Comparison of ENCODE assay signal across 15 mouse cellular contexts in genomic region chr14:59548532-59548931, GRCm38 (mm10). TPM values are rescaled to one million over a fixed set of nuclear protein-coding genes. Genes with fewer than 3 reads are reported as not detected.
A peak's percentile ranks its signal among the peaks of the same experiment; 100 is the strongest.
DNase-seq lines count a peak whose midpoint lies in the region; ATAC-seq and TF ChIP-seq lines count a peak whose summit lies in the region.
"Had no signal": no experiment of that assay in that cellular context is flagged by ENCODE, and none has a peak within 500 bp of the region (broad histone marks: within the 10 kb centered on the region; RNA-seq: fewer than 3 reads in every experiment).

No protein-coding gene starts in this region.

- no peaks in the 10 kb centered on the region for H3K27me3 ChIP-seq in heart, embryonic 10.5 days (ENCODE audit: insufficient read depth, poor library complexity, severe bottlenecking)
- H3K27me3 ChIP-seq in lung, embryonic 14.5 days (ENCODE audit: insufficient read depth, low read length) = no peaks in the 10 kb centered on the region
- no peaks in the 10 kb centered on the region for H3K27me3 ChIP-seq in limb, embryonic 15.5 days
- H3K27me3 ChIP-seq in kidney, adult 2 months (replicated peaks; ENCODE audit: control insufficient read depth, insufficient read depth, low read length) = no peaks in the 10 kb centered on the region
- H3K27me3 ChIP-seq: embryonic facial prominence, embryonic 15.5 days; forebrain, embryonic 15.5 days; hindbrain, embryonic 13.5 days had no signal

- DNase-seq in heart, embryonic 10.5 days (ENCODE audit: low spot score) = peak; percentile 43
- no peak for DNase-seq in heart, postnatal 4 days
- DNase-seq in lung, embryonic 14.5 days = peak; percentile 64
- no peak for DNase-seq in lung, postnatal 36 days
- DNase-seq in brain, embryonic 14.5 days (ENCODE audit: low read depth) = peak; percentile 11
- DNase-seq in kidney, adult 2 months = no peak
- DNase-seq: cerebellum, adult 9-10 months had no signal

- no peak for TF ChIP-seq POLR2A in brain, embryonic 14.5 days (IDR thresholded peaks at IDR 0.05; ENCODE audit: borderline replicate concordance, extremely low read depth, insufficient read depth, insufficient read length, poor library complexity, severe bottlenecking)
- TF ChIP-seq POLR2A in kidney, adult 2 months (IDR thresholded peaks at IDR 0.05; ENCODE audit: low read depth, low read length) = no peak

- no peak overlapping the region for H3K4me3 ChIP-seq in heart, embryonic 10.5 days
- no peak overlapping the region for H3K4me3 ChIP-seq in lung, embryonic 14.5 days (ENCODE audit: low read depth, low read length)
- H3K4me3 ChIP-seq in limb, embryonic 15.5 days = no peak overlapping the region
- H3K4me3 ChIP-seq in kidney, adult 2 months (ENCODE audit: insufficient read depth, low read depth, low read length) = no peak overlapping the region
- H3K4me3 ChIP-seq: embryonic facial prominence, embryonic 15.5 days; forebrain, embryonic 15.5 days; hindbrain, embryonic 13.5 days had no signal

- 83% methylated on average over 2 of the region's 2 CpGs for WGBS in heart, embryonic 10.5 days
- 29% methylated on average over 2 of the region's 2 CpGs for WGBS in lung, embryonic 14.5 days
- WGBS in limb, embryonic 15.5 days = 35% methylated on average over 2 of the region's 2 CpGs
- WGBS in kidney, adult 2 months = 36% methylated on average over 2 of the region's 2 CpGs

- peak; percentile 78 for ATAC-seq in lung, embryonic 14.5 days (ENCODE audit: insufficient read depth)
- no peak for ATAC-seq in limb, embryonic 15.5 days (ENCODE audit: insufficient number of reproducible peaks, low FRiP score, low TSS enrichment, low read depth)
- ATAC-seq: activated CD4-positive, CD25-positive, alpha-beta regulatory T cell, adult 4 months; forebrain, embryonic 15.5 days; midbrain, embryonic 16.5 days had no signal

- peaks cover 18% of the 10 kb centered on the region for H3K4me1 ChIP-seq in heart, embryonic 10.5 days
- H3K4me1 ChIP-seq in lung, embryonic 14.5 days (ENCODE audit: insufficient read depth) = peaks cover 4% of the 10 kb centered on the region; the same call in 1 of the 2 replicates
- H3K4me1 ChIP-seq in limb, embryonic 15.5 days = peaks cover 9% of the 10 kb centered on the region; the same call in 1 of the 2 replicates
- peaks cover 15% of the 10 kb centered on the region for H3K4me1 ChIP-seq in kidney, adult 2 months (ENCODE audit: control insufficient read depth, insufficient read depth, low read length)
- H3K4me1 ChIP-seq: embryonic facial prominence, embryonic 15.5 days; forebrain, embryonic 15.5 days had no signal

- no peak for TF ChIP-seq CTCF in lung, embryonic 14.5 days (IDR thresholded peaks at IDR 0.05; ENCODE audit: low read depth)
- TF ChIP-seq CTCF in brain, embryonic 14.5 days (IDR thresholded peaks at IDR 0.05; ENCODE audit: borderline replicate concordance, extremely low read depth, insufficient read depth, insufficient read length) = no peak
- TF ChIP-seq CTCF in kidney, adult 2 months (conservative IDR thresholded peaks at IDR 0.05; ENCODE audit: insufficient read depth, insufficient read length, low read depth, low read length) = no peak

- H3K36me3 ChIP-seq in heart, embryonic 10.5 days = 0 out of 2 replicates have a peak, but pooled peaks cover 3% of the 10 kb centered on the region
- H3K36me3 ChIP-seq in lung, embryonic 14.5 days (ENCODE audit: insufficient read depth) = no peaks in the 10 kb centered on the region
- H3K36me3 ChIP-seq in limb, embryonic 15.5 days = 0 out of 2 replicates have a peak, but pooled peaks cover 3% of the 10 kb centered on the region
- H3K36me3 ChIP-seq in kidney, adult 2 months (ENCODE audit: control insufficient read depth, insufficient read depth, low read length) = no peaks in the 10 kb centered on the region
- H3K36me3 ChIP-seq: forebrain, embryonic 15.5 days had no signal

- H3K9ac ChIP-seq in lung, embryonic 14.5 days = no peak overlapping the region
- no peak overlapping the region for H3K9ac ChIP-seq in limb, embryonic 15.5 days
- H3K9ac ChIP-seq: embryonic facial prominence, embryonic 15.5 days; forebrain, embryonic 15.5 days; hindbrain, embryonic 13.5 days had no signal

- H3K9me3 ChIP-seq in heart, embryonic 10.5 days = no peaks in the 10 kb centered on the region
- H3K9me3 ChIP-seq in lung, embryonic 14.5 days (ENCODE audit: low read depth, low read length) = no peaks in the 10 kb centered on the region
- no peaks in the 10 kb centered on the region for H3K9me3 ChIP-seq in limb, embryonic 15.5 days
- H3K9me3 ChIP-seq: embryonic facial prominence, embryonic 15.5 days; forebrain, embryonic 15.5 days; hindbrain, embryonic 13.5 days had no signal

- no peak overlapping the region for H3K4me2 ChIP-seq in lung, embryonic 14.5 days
- no peak overlapping the region for H3K4me2 ChIP-seq in limb, embryonic 15.5 days
- H3K4me2 ChIP-seq: embryonic facial prominence, embryonic 15.5 days; forebrain, embryonic 15.5 days; heart, embryonic 11.5 days; hindbrain, embryonic 13.5 days had no signal

- H3K27ac ChIP-seq in heart, embryonic 10.5 days = no peak overlapping the region
- H3K27ac ChIP-seq in lung, embryonic 14.5 days (ENCODE audit: low read depth) = 0 out of 2 replicates have a peak overlapping the region, but pooled peaks have one; percentile 9
- peak overlapping the region; percentile 71; the same call in 1 of the 2 replicates for H3K27ac ChIP-seq in limb, embryonic 15.5 days
- no peak overlapping the region for H3K27ac ChIP-seq in kidney, adult 2 months (ENCODE audit: insufficient read depth, low read depth, low read length)
- H3K27ac ChIP-seq: embryonic facial prominence, embryonic 15.5 days; forebrain, embryonic 15.5 days; hindbrain, embryonic 13.5 days; macrophage had no signal

RNA-seq across cellular contexts. Expression of gene Cdadc1, which starts 49.2 kb away (rescaled TPM):
- polyA plus RNA-seq in heart, embryonic 10.5 days (2016; fragmentation: Nextera tagmentation; extraction: Ambion mirVana) = 25.7 and 28.0 TPM in 2 replicates
- total RNA-seq in heart, postnatal 4 days (2021) = 10 to 100 TPM; 28.8 to 30.0 TPM
- 32.5 and 36.2 TPM in 2 replicates for polyA plus RNA-seq in lung, embryonic 14.5 days (2014; fragmentation: Nextera tagmentation; extraction: Ambion mirVana)
- polyA plus RNA-seq in brain, embryonic 14.5 days (2012; rRNA removed) = 12.8 and 15.5 TPM in 2 replicates
- polyA plus RNA-seq in limb, embryonic 15.5 days (2015; fragmentation: Nextera tagmentation; extraction: Ambion mirVana) = 33.6 and 34.3 TPM in 2 replicates
- 6.1 and 10.8 TPM in 2 replicates for polyA plus RNA-seq in kidney, adult 2 months (2012; rRNA removed)

Comparison
In these comparisons a context has a peak if more than half of its experiments do, and no peak if none do; other contexts are left out.
1. DNase-seq: peak in heart, embryonic 10.5 days (single experiment), lung, embryonic 14.5 days (single experiment) and brain, embryonic 14.5 days (single experiment); none in heart, postnatal 4 days (single experiment), lung, postnatal 36 days (single experiment) and kidney, adult 2 months (single experiment).
2. H3K27ac ChIP-seq: peak in lung, embryonic 14.5 days (single experiment) and limb, embryonic 15.5 days (single experiment); none in heart, embryonic 10.5 days (single experiment) and kidney, adult 2 months (single experiment).